Mouse (Mus musculus) spleen, adult 2 months (tissue): ENCODE measurements around the gene Vars. TPM values are rescaled to one million over a fixed set of nuclear protein-coding genes. Genes with fewer than 3 reads are reported as not detected.
"Not testable (repeated sequence)": the region's sequence is repeated elsewhere in the genome, so short reads cannot be mapped to it uniquely, and the experiment has no call there.

ENCODE experiments used
- DNase-seq, 2 experiments: peaks; one replicate each; pipeline versions ENCODE4 v3.0.0 to v3.0.0-alpha.2; 2012 to 2021; ENCODE audit warnings: low spot score in 2 of 2, low read depth in 1 of 2
- H3K27ac ChIP-seq: fragments of 200-500 bp; 2 replicates; pipeline ENCODE4 v1.5.1; 2012; ENCODE audit warnings: low read length, inconsistent platforms; ENCODE audit not compliant: insufficient read depth
- H3K27me3 ChIP-seq: fragments of 200-500 bp; 2 replicates; pipeline ENCODE4 v1.6.1; 2012; ENCODE audit warnings: mild to moderate bottlenecking, moderate library complexity, low read length, inconsistent platforms; ENCODE audit not compliant: control insufficient read depth, insufficient read depth
- H3K36me3 ChIP-seq: fragments of 200-500 bp; 2 replicates; pipeline ENCODE4 v1.6.1; 2012; ENCODE audit warnings: mild to moderate bottlenecking, low read length, inconsistent platforms; ENCODE audit not compliant: control insufficient read depth, insufficient read depth
- H3K4me1 ChIP-seq: fragments of 200-500 bp; 2 replicates; pipeline ENCODE4 v1.6.1; 2011; ENCODE audit warnings: inconsistent platforms; ENCODE audit not compliant: control insufficient read depth, insufficient read depth, insufficient read length
- H3K4me3 ChIP-seq: fragments of 200-500 bp; 2 replicates; pipeline ENCODE4 v1.5.1; 2011; ENCODE audit warnings: mild to moderate bottlenecking, inconsistent platforms; ENCODE audit not compliant: insufficient read depth, insufficient read length; ENCODE audit errors: extremely low read depth
- CTCF ChIP-seq: fragments of 200-500 bp; IDR thresholded peaks from 2 replicates; pipeline ENCODE4 v1.5.1; 2011; ENCODE audit warnings: mild to moderate bottlenecking, inconsistent platforms; ENCODE audit not compliant: insufficient read depth, insufficient read length, insufficient replicate concordance; ENCODE audit errors: extremely low read depth
- POLR2A ChIP-seq: fragments of 200-500 bp; IDR thresholded peaks from 2 replicates; pipeline ENCODE4 v1.6.1; 2011; ENCODE audit warnings: low read depth, low read length, inconsistent platforms
- WGBS: fragments of 180-500 bp; shearing (Covaris S2); methylation state at CpG from one replicate; pipeline ENCODE4 v1.1.7; 2018; 5-methylcytosine and 5-hydroxymethylcytosine counted together
- polyA plus RNA-seq: library from polyadenylated mRNA; depleted of rRNA; stranded (reverse); fragments of >200 nt; gene quantifications from 2 replicates; pipeline ENCODE4 v1.2.3, GENCODE M21; 2012

Gene Vars
- polyA plus RNA-seq, 1 experiment = 489 TPM

DNA sequence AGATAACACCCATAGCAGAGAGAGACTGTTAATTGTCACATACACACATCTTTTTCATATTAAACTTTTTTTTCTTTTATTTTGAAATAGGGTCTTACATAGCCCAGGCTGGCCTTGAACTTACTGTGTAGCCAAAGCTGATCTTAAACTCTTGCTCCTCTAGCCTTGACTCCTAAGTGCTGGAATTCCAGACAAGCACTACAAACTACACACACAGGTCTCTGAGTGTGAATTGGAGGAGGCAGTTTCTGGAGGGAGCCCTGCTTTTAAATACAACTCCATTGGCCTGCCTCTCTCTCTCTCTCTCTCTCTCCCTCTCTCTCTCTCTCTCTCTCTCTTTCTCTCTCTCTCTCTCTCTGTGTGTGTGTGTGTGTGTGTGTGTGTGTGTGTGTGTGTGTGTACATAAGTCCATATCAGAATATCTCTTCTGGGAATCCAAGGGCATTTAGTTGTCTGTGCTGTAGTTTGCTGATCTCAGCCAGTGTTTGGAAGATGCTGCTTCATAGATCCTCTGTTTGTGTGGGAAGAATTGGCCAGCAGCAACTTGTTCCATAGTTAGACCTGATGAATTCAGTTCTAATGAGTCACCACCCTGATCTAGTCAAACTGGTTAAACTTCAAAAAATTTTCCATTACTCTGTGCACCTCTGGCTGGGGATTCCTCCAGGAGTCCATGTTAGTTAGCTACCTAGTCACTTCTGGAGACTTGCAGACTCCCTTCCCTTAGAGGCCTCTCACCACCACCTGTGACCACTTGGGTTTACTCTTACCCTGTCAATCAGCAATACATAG, 39.9 kb upstream of the Vars start:
- no peaks in the 10 kb centered on the region for H3K36me3 ChIP-seq
- H3K4me1 ChIP-seq = no peaks in the 10 kb centered on the region
- no peak for DNase-seq
- H3K27me3 ChIP-seq = no peaks in the 10 kb centered on the region
- H3K27ac ChIP-seq = no peak overlapping the region
- no peak for TF ChIP-seq POLR2A
- TF ChIP-seq CTCF = no peak
- no peak overlapping the region for H3K4me3 ChIP-seq

DNA sequence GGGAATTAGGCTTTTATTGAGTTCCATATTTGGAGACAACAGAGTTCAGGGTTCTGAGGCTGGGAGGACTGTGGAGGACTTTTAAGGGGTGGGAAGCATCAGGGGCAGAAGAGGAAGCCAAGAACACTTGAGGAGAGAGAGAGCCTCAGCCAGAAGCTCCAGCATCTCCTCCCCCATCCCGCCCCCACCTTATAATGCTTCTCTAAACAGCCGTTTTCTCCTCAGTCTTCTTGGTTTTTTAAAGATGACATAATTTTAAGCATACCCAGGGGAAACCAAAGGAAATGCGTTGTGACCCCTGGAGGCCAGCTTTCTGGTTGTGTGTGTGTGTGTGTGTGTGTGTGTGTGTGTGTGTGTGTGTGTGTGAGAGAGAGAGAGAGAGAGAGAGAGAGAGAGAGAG, 38.7 kb upstream of the Vars start:
- no peaks in the 10 kb centered on the region for H3K4me1 ChIP-seq
- WGBS = 6% methylated on average over 3 of the region's 3 CpGs
- no peaks in the 10 kb centered on the region for H3K27me3 ChIP-seq
- no peak for DNase-seq
- no peak overlapping the region for H3K27ac ChIP-seq
- no peak for TF ChIP-seq POLR2A
- no peak for TF ChIP-seq CTCF
- H3K36me3 ChIP-seq = no peaks in the 10 kb centered on the region
- no peak overlapping the region for H3K4me3 ChIP-seq

GRCm38 (mm10) chr17:34962841-34963240, 37.9 kb upstream of the Vars start:
- H3K36me3 ChIP-seq = no peaks in the 10 kb centered on the region
- H3K4me1 ChIP-seq = no peaks in the 10 kb centered on the region
- TF ChIP-seq POLR2A (no peak), CTCF (no peak)
- no peak overlapping the region for H3K4me3 ChIP-seq
- 59% methylated on average over 1 of the region's 1 CpGs for WGBS
- no peak overlapping the region for H3K27ac ChIP-seq
- DNase-seq = no peak
- H3K27me3 ChIP-seq = no peaks in the 10 kb centered on the region

DNA sequence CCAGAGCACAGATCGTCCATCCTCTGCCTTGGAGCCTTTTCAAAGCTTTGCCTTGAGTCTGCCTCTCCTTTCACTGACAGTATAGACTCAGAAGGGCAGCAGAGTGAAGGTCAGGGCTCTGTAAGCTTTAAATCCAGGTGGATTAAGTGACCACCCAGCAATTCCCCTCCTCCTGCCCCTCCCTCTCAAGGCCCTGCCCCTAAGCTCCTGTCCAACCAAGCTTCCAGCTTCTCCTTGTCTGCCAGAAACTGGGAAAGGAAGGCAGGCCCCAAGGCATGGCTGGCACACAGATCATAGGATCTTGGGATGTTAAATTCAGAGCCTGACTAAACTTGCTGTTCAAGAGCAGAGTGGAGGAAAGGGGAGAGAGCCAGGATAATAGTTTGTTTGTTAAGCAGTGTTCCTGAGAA, 36.1 kb upstream of the Vars start:
- H3K27me3 ChIP-seq = peaks cover 4% of the 10 kb centered on the region; the same call in 1 of the 2 replicates
- H3K36me3 ChIP-seq = no peaks in the 10 kb centered on the region
- WGBS = 79% methylated on average over 1 of the region's 1 CpGs
- TF ChIP-seq POLR2A = no peak
- no peak for TF ChIP-seq CTCF
- no peaks in the 10 kb centered on the region for H3K4me1 ChIP-seq
- no peak overlapping the region for H3K27ac ChIP-seq
- no peak for DNase-seq
- H3K4me3 ChIP-seq = no peak overlapping the region

DNA sequence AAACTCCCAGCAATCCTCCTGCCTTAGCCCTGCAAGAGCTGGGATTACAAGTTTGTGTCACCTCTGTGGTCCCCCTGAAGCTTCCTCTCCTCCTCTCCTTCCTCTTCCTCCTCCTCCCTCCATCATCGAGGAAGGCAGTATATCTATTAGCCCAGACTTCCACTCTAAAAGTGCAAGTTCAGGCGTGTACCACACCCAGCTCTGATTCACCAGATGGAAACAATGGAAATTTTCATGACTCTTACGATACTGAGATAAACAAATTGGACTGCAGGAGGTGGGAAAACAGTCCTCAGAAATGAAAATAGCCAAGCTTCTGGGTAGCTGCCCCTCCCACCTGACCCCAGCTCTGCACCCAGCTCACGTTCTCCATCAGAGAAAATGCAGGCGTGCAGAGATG, 35.2 kb upstream of the Vars start:
- 59% methylated on average over 5 of the region's 5 CpGs for WGBS
- H3K27ac ChIP-seq = no peak overlapping the region
- no peak overlapping the region for H3K4me3 ChIP-seq
- DNase-seq = no peak
- TF ChIP-seq POLR2A = no peak
- TF ChIP-seq CTCF = no peak
- H3K27me3 ChIP-seq = peaks cover 4% of the 10 kb centered on the region; the same call in 1 of the 2 replicates
- H3K4me1 ChIP-seq = no peaks in the 10 kb centered on the region
- no peaks in the 10 kb centered on the region for H3K36me3 ChIP-seq

- not testable (repeated sequence) for H3K27me3 ChIP-seq, H3K36me3 ChIP-seq, DNase-seq, H3K4me3 ChIP-seq, H3K27ac ChIP-seq, H3K4me1 ChIP-seq
- WGBS = 78% methylated on average over 8 of the region's 11 CpGs
Measured at GRCm38 (mm10) chr17:34969822-34970221, 31.0 kb upstream of the Vars start, which contains the start of gene Gm20481. TSS of gene Gm20481 (plus strand) at chr17:34969912.

DNA sequence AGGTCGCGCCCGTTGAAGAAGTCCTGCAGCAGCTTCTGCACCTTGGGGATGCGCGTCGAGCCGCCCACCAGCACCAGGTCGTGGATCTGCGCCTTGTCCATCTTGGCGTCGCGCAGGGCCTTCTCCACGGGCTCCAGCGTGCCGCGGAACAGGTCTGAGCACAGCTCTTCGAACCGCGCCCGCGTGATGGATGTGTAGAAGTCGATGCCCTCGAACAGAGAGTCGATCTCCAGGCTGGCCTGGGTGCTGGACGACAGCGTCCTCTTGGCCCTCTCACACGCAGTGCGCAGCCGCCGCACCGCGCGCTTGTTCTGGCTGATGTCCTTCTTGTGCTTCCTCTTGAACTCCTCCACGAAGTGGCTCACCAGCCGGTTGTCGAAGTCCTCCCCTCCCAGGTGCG, 29.9 kb upstream of the Vars start:
- DNase-seq, H3K27me3 ChIP-seq, H3K4me3 ChIP-seq: not testable (repeated sequence)

DNA sequence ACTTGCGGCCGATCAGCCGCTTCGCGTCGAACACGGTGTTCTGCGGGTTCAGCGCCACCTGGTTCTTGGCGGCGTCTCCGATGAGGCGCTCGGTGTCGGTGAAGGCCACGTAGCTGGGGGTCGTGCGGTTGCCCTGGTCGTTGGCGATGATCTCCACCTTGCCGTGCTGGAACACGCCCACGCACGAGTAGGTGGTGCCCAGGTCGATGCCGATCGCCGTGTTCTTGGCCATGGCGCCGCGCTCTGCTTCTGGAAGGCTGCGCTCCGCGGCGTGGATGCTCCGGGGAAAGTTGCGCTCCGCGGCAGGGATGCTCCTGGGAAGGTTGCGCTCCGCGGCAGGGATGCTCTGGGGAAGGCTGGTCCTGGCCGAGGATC, 29.1 kb upstream of the Vars start:
- peak overlapping the region; percentile 40 for H3K4me3 ChIP-seq
- H3K36me3 ChIP-seq, H3K4me1 ChIP-seq, H3K27ac ChIP-seq, DNase-seq, H3K27me3 ChIP-seq: not testable (repeated sequence)
- under 1% methylated on average over 15 of the region's 43 CpGs for WGBS

More for the DNA sequence above, 29.9 kb upstream of the Vars start:
- not testable (repeated sequence) for H3K4me1 ChIP-seq, H3K36me3 ChIP-seq, H3K27ac ChIP-seq
- WGBS = 50% methylated on average over 21 of the region's 37 CpGs

DNA sequence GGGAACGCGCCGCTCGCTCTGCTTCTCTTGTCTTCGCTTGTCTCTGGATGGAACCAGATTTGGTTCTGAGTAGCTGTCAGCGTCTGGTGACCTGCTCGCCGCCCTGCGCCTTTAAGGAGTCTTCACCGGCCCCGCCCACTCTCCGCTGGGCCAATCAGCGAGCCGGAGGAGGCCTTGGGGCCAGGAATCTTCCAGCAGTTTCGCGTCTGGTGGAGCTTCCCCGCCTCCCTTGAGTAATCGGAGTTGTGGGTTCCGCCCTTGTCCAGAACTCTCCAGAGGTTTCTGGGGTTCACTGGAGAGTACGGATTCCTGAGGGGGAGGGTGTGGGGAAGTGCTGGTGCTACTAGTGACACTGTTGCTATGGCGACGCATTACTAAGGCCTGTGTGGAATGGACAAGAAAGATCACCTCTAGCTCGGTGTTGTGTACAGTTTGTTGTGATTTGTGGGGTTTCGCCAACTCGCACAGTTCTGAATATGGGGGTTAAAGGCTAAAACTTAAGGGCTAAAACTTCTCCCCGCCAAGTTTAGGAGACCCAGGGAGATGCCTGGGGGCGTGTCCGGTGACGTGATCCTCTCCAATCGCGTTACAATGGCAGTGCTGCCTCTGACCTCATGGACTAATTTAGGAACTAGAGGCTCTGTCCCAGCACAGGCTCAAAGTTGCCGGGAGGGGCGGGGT, 28.6 kb upstream of the Vars start, which contains the start of the genes Hspa1a and Hspa1l:
Hspa1a (minus strand) TSS at position 88 of the 681 bp plus-strand sequence.
Hspa1l (plus strand) TSS at position 635 of the 681 bp plus-strand sequence.
- peak; percentile 52 to 71 for DNase-seq
- Histone ChIP-seq H3K4me3 (peak within 1 kb of the TSS; percentile 51), H3K27ac (peak within 1 kb of the TSS; percentile 22; the same call in 1 of the 2 replicates)
- H3K4me1 ChIP-seq, H3K36me3 ChIP-seq, H3K27me3 ChIP-seq: not testable (repeated sequence)
- WGBS = under 1% methylated on average over 28 of the region's 33 CpGs
